In genomic region chr19:37481704-37482103, GRCm38 (mm10) we compare ENCODE assay signal across 13 mouse cellular contexts. TPM values are rescaled to one million over a fixed set of nuclear protein-coding genes. Genes with fewer than 3 reads are reported as not detected.
DNase-seq lines count a peak whose midpoint lies in the region; ATAC-seq and TF ChIP-seq lines count a peak whose summit lies in the region.
"Had no signal": no experiment of that assay in that cellular context is flagged by ENCODE, and none has a peak within 500 bp of the region (broad histone marks: within the 10 kb centered on the region; RNA-seq: fewer than 3 reads in every experiment).

No protein-coding gene starts in this region.

- H3K27ac ChIP-seq in intestine, embryonic 14.5 days (ENCODE audit: low read depth), result no peak overlapping the region
- H3K27ac ChIP-seq in intestine, postnatal 0 days (ENCODE audit: low read depth, low read length), result no peak overlapping the region
- H3K27ac ChIP-seq in heart, embryonic 14.5 days (replicated peaks in 1 of 2; ENCODE audit: control insufficient read depth in 1 of 2, insufficient read depth in 1 of 2, low read depth in 2 of 2, low read length in 2 of 2), result no peak overlapping the region
- H3K27ac ChIP-seq in kidney, embryonic 16.5 days (ENCODE audit: low read length), result no peak overlapping the region
- no peak overlapping the region for H3K27ac ChIP-seq in left cerebral cortex, adult 2 months
- H3K27ac ChIP-seq: layer of hippocampus, adult 2 months had no signal

- no peak for ATAC-seq in intestine, embryonic 14.5 days (replicated peaks; ENCODE audit: low FRiP score, low TSS enrichment, low read depth)
- no peak for ATAC-seq in intestine, postnatal 0 days
- ATAC-seq in heart, embryonic 14.5 days (ENCODE audit: insufficient number of reproducible peaks, insufficient read depth, low FRiP score, low read depth), result peak; percentile 50; the same call in 1 of the 2 replicates
- ATAC-seq in kidney, embryonic 16.5 days (ENCODE audit: low FRiP score, low TSS enrichment), result peak; percentile 76

- H3K9ac ChIP-seq in intestine, embryonic 14.5 days (ENCODE audit: low read length), result no peak overlapping the region
- H3K9ac ChIP-seq in intestine, postnatal 0 days (ENCODE audit: low read depth, low read length), result no peak overlapping the region
- no peak overlapping the region for H3K9ac ChIP-seq in heart, embryonic 14.5 days (ENCODE audit: low read length)
- H3K9ac ChIP-seq in kidney, embryonic 16.5 days (replicated peaks; ENCODE audit: low read length), result no peak overlapping the region

- H3K4me2 ChIP-seq in intestine, embryonic 14.5 days (ENCODE audit: low read length), result no peak overlapping the region
- H3K4me2 ChIP-seq in intestine, postnatal 0 days (replicated peaks; ENCODE audit: low read depth), result no peak overlapping the region
- no peak overlapping the region for H3K4me2 ChIP-seq in heart, embryonic 14.5 days (ENCODE audit: low read length)
- no peak overlapping the region for H3K4me2 ChIP-seq in kidney, embryonic 16.5 days (replicated peaks; ENCODE audit: low read depth, low read length)

- DNase-seq in intestine, embryonic 14.5 days (ENCODE audit: low spot score), result peak; percentile 59
- DNase-seq in lung, postnatal 25 days (ENCODE audit: low spot score), result peak; percentile 37
- DNase-seq in gastrocnemius, adult 8-10 months (ENCODE audit: low spot score in 2 of 2), result no peak
- DNase-seq in natural killer cell, adult 2 months (ENCODE audit: low spot score in 2 of 2), result no peak
- DNase-seq in left cerebral cortex, adult 2 months (ENCODE audit: extremely low spot score in 1 of 2, low spot score in 2 of 2), result no peak
- DNase-seq: cerebellum, adult 11-12 months; thymus, adult 18-20 months had no signal

- intact Hi-C loops in left cerebral cortex, adult 2 months (cut with DNase I), result no loop called here

- no peaks in the 10 kb centered on the region for H3K9me3 ChIP-seq in intestine, embryonic 14.5 days (ENCODE audit: control insufficient read depth, low read length)
- no peaks in the 10 kb centered on the region for H3K9me3 ChIP-seq in intestine, postnatal 0 days (ENCODE audit: control insufficient read depth)
- no peaks in the 10 kb centered on the region for H3K9me3 ChIP-seq in heart, embryonic 14.5 days (ENCODE audit: control insufficient read depth, low read length)
- no peaks in the 10 kb centered on the region for H3K9me3 ChIP-seq in kidney, embryonic 16.5 days (ENCODE audit: low read length)

- no peak for TF ChIP-seq CTCF in intestine, postnatal 0 days (IDR thresholded peaks at IDR 0.05; ENCODE audit: low read depth)
- TF ChIP-seq CTCF in left cerebral cortex, adult 2 months (IDR thresholded peaks at IDR 0.05), result no peak

- H3K4me3 ChIP-seq in intestine, embryonic 14.5 days (ENCODE audit: low read depth, low read length), result no peak overlapping the region
- no peak overlapping the region for H3K4me3 ChIP-seq in intestine, postnatal 0 days (ENCODE audit: low read depth, low read length)
- H3K4me3 ChIP-seq in heart, embryonic 14.5 days (ENCODE audit: control insufficient read depth in 1 of 2, insufficient read depth in 1 of 2, low read depth in 1 of 2, low read length in 2 of 2), result no peak overlapping the region
- H3K4me3 ChIP-seq in kidney, embryonic 16.5 days (ENCODE audit: low read length), result no peak overlapping the region
- H3K4me3 ChIP-seq in left cerebral cortex, adult 2 months, result no peak overlapping the region
- H3K4me3 ChIP-seq: erythroblast, embryonic 14.5 days; layer of hippocampus, adult 2 months had no signal

- H3K4me1 ChIP-seq in intestine, embryonic 14.5 days (replicated peaks; ENCODE audit: control insufficient read depth, insufficient read depth, low read length), result peaks cover 3% of the 10 kb centered on the region; the same call in 1 of the 2 replicates
- no peaks in the 10 kb centered on the region for H3K4me1 ChIP-seq in intestine, postnatal 0 days (replicated peaks; ENCODE audit: control insufficient read depth, insufficient read depth, low read length)
- H3K4me1 ChIP-seq in heart, embryonic 14.5 days (ENCODE audit: control insufficient read depth in 2 of 2, insufficient read depth in 2 of 2, low read length in 2 of 2), result peaks cover 6 to 7% of the 10 kb centered on the region in 2 experiments; a peak in 2 of 4 replicates
- H3K4me1 ChIP-seq in kidney, embryonic 16.5 days (ENCODE audit: insufficient read depth, low read length), result no peaks in the 10 kb centered on the region

- H3K27me3 ChIP-seq in intestine, embryonic 14.5 days (replicated peaks; ENCODE audit: control insufficient read depth, insufficient read depth, low read length), result no peaks in the 10 kb centered on the region
- H3K27me3 ChIP-seq in intestine, postnatal 0 days (replicated peaks; ENCODE audit: control insufficient read depth, insufficient read depth, low read length), result no peaks in the 10 kb centered on the region
- H3K27me3 ChIP-seq in heart, embryonic 14.5 days (ENCODE audit: control insufficient read depth, insufficient read depth, low read length), result no peaks in the 10 kb centered on the region
- H3K27me3 ChIP-seq in kidney, embryonic 16.5 days (ENCODE audit: insufficient read depth, low read length), result no peaks in the 10 kb centered on the region

- WGBS in intestine, embryonic 14.5 days, result 34% methylated on average over 8 of the region's 8 CpGs
- WGBS in intestine, postnatal 0 days, result 63% methylated on average over 8 of the region's 8 CpGs
- 24% methylated on average over 8 of the region's 8 CpGs for WGBS in heart, embryonic 14.5 days
- 60% methylated on average over 8 of the region's 8 CpGs for WGBS in kidney, embryonic 16.5 days

- H3K36me3 ChIP-seq in intestine, embryonic 14.5 days (ENCODE audit: control insufficient read depth, insufficient read depth, low read length), result no peaks in the 10 kb centered on the region
- H3K36me3 ChIP-seq in intestine, postnatal 0 days (ENCODE audit: control insufficient read depth, insufficient read depth), result no peaks in the 10 kb centered on the region
- no peaks in the 10 kb centered on the region for H3K36me3 ChIP-seq in heart, embryonic 14.5 days (ENCODE audit: control insufficient read depth, insufficient read depth, low read length)
- no peaks in the 10 kb centered on the region for H3K36me3 ChIP-seq in kidney, embryonic 16.5 days (ENCODE audit: insufficient read depth, low read length)
- H3K36me3 ChIP-seq: G1E had no signal

RNA-seq across cellular contexts. Expression of gene Hhex, which starts 47.1 kb away (rescaled TPM):
- 7.4 and 9.6 TPM in 2 replicates for polyA plus RNA-seq in intestine, embryonic 14.5 days (2014; fragmentation: Nextera tagmentation; extraction: Ambion mirVana)
- 4.1 and 5.3 TPM in 2 replicates for polyA plus RNA-seq in intestine, postnatal 0 days (2015; fragmentation: Nextera tagmentation; extraction: Ambion mirVana)
- 11.6 and 13.2 TPM in 2 replicates for polyA plus RNA-seq in heart, embryonic 14.5 days (2014; fragmentation: Nextera tagmentation; extraction: Ambion mirVana)
- 16.2 and 17.9 TPM in 2 replicates for polyA plus RNA-seq in kidney, embryonic 16.5 days (2015; fragmentation: Nextera tagmentation; extraction: Ambion mirVana)
- 1 to 10 TPM in 3 of 4 experiments, under 1 TPM in 1; 0.92 to 1.4 (median 1.1) TPM for total RNA-seq in gastrocnemius, adult 8-10 months (2022)
- 1 to 10 TPM; 1.2 to 1.7 TPM for total RNA-seq in left cerebral cortex, adult 2 months (2021)

Comparison
In these comparisons a context has a peak if more than half of its experiments do, and no peak if none do; other contexts are left out.
1. ATAC-seq: peak in heart, embryonic 14.5 days (single experiment) and kidney, embryonic 16.5 days (single experiment); none in intestine, embryonic 14.5 days (single experiment) and intestine, postnatal 0 days (single experiment).
2. DNase-seq: peak in intestine, embryonic 14.5 days (single experiment) and lung, postnatal 25 days (single experiment); none in gastrocnemius, adult 8-10 months (0 of 2), natural killer cell, adult 2 months (0 of 2) and left cerebral cortex, adult 2 months (0 of 2).